Mouse (Mus musculus) brain, embryonic 18.5 days (tissue): ENCODE measurements at regions not wholly inside any gene's neighbourhood (a gene's known extent, or its start where the extent isn't known, plus 50 kb on each side); places are given as distances from the start of the nearest gene placed in this dataset.

Source experiments
- DNase-seq: peaks from one replicate; pipeline ENCODE4 v3.0.0-alpha.2; 2012; ENCODE audit warnings: low read depth, low spot score

DNA sequence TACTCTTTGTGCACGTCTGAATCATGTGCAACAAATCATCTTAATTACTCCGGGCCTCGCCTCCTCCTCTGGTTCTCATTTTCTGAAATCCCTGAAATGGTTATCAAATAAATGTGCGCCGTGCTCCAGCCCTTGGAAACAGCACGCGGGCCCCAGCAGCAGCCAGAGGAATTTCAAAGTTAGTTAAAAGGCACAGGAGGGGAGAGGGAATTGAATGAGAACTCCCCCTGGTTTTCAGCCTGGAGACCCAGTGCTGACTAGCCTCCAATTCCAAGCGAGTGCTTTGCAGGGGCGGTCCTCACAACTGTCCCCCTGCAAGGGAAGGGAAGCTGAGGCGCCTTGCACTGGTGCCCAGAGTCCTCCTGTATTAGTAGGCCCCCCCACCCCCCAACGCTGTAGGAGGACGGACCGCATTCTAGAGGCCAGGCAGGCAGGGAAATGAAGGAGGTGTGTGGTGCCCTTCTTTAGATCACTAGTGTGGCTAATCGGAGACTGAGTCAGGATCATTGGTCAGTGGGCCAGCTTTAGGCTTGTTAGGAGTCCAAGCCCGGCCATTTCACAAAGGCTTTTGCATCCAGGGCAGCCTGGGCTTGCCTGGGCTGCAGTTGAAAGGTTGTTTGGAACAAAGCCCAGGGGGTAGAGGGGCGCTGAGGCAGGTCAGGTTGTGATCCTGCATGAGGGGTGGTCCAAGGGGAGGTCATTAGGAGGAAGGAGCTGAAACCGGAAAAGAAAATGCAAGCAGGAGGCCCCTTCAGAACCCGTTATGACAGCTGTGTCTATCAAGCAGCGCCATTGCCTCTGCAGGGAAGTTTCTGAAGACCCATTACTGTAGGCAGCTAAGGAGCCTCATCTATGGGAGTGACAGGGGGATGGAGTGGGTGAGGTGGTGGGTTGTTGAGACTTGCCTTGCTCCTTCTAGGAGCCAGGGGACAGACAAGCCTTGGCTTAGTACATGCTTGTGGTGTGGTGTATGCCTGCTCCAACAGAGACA, 80.3 kb upstream of the Igfbp7 start:
- no peak for DNase-seq

DNA sequence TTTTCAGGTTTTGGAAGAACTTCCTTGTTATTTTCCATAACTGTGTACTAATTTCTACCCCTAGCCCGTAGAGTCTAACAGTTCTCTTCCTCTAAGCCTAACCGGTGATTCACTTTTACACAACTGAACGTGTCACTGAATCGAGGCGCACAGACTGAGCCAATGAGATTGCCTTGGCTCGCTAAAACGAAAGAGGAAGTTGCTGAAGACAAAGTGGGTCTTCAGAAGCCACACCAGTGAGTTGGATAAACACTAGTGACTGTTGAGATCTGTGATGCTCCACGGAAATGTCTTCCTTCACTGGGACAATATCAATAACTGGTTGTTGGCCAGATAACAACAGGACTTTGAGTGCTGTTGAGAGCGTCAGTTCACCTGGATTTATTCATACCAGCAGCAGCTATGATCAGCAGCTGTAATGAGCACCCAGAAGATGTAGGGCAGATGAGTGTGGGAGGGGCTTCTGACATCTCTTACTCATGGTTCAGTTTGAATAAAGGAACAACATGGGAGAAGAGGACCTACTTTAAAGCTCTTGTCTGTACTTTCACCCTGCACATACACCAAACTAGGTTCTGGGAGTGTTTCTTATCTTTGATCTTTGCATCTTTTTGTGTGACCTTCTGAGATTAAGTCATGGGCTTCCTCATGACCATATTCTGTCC, 75.3 kb upstream of the Igfbp7 start:
- no peak for DNase-seq

DNA sequence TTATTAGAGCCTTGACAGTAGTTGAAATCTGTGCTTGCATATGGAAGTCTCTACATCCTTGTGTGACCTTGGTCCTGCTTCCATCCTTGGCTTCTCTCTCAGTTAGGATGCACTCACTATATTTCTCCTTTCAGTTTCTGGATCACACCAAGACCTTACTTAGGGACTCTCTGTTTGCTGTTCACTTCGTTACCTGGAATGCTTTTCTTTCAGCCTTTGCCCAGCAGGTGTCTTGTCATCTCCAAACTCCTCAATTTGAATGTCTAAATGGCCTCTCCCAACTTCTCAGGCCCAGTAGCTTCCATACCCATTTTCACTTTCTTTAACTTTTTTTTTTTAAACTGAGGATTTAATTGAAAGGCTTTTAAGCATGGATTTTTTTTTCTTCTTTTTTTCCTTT, 74.0 kb upstream of the Igfbp7 start:
- DNase-seq, result no peak

DNA sequence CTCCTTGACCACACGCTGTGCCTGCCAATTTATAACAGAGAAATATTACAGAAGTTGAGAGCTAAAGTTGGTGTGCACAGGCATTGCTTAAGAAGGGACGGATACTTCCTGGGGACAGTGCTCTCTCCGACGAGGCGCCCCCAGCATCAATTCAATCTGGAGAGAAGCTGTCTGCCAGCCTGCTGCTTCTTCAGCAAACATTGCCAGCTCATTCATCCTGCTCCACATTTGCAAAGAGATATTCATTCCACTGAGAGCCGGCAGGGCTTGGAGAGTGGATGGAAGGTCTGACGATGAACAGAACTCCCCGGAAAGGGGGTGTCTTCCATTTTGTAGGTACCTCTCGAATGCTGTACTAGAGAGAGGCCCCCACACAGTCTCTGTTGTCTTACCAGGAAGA, 70.0 kb upstream of the Igfbp7 start:
- no peak for DNase-seq

DNA sequence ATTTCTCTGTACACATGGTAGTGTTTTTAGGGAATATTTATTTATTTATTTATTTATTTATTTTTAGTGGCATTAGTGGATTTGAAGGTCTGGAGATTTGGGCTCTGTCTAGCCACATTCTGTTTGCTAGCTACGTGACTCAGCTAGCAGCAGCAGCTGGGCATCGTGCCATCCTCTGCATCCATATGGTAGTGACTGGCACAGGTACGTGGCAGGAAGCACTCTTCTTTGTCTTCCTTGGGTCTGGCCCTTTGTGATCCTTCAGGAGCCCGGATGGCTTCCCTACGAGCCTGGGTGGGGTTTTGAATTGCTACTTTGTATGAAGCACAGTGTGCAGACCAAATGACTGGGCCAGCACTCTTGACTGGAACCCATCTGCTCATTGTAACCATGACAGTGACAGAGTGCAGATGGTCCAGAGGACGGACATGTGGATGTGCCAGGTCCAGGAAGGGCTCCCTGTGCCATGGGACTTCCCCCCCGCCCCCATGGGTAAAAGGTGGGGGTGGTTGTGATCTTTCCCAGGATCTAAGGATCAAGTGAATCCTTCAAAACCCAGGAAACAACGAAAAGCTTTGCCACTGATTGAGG, 66.2 kb upstream of the Igfbp7 start:
- DNase-seq, result no peak

DNA sequence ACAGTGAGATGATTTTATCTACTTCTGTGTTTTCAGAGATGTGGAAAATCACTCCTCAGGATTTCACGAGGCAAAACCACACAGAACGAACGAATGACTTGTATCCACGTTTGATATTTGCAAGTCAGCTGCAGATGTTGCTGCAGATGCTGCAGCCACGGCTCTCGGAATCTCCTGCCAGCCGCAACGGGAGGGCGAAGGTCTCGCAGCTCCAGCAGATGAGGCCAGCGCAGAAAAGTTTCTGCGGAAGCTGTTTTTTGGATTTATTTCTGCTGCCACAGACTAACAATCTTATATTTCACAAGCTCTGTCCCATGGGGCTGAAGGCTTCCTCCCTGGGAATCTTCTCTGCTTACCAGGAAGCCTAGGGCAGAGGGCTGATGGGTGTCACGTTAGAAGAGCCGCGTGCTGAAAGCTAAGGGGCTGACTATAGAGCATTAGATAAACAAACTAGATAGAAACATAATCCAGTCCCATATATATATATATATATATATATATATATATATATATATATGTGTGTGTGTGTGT, 61.5 kb upstream of the Igfbp7 start:
- no peak for DNase-seq

DNA sequence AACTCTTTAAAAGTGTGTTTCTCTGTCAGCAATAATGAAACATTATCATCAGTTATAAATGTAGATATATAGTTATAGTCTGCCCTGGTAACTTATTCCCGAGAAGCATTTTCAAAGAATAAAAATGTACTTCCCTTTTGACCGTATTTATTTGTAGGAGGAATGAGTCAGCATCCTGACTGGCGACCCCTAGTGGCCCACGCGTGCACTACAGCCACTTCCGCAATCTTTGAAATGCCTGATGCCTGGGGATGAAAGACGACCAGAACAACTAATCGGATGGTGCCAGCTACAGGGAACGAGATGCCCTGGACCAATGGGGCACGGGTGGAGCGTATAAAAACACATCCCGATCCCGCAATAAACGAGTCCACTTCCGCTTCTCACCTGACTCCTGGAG, 60.6 kb upstream of the Igfbp7 start:
- DNase-seq, result no peak

DNA sequence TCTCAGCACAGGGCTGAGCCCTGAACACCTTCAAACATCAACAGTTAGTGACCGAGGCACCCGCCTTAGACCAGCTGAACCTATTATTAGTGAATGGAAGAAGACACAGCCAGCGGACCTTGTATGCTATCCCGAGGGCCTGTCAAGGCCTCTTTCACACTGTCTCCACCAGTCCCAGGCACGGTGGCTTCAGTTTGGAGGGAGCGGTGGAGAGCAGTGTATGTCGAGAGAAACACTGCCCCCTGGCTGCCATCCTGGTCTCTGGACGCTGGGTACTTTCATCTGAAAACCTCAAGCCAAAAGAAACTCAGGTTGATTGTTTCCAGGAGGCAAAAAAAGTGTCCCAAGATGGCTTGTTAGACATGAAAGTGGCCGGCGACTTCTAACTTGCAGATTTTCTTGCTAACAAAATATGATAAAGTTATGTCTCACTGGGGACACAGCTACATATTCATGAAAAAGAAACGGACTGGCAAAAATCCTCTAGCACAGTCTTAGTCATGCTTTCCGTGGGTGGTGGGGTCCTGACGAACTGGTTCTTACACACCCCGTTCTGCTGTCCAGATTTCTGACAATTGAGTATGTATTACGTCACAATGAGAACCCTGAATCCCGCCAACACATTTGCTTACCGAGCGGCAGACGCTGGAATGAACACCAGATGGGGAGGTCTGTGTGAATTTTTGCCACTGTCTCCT, 57.2 kb upstream of the Igfbp7 start:
- no peak for DNase-seq

DNA sequence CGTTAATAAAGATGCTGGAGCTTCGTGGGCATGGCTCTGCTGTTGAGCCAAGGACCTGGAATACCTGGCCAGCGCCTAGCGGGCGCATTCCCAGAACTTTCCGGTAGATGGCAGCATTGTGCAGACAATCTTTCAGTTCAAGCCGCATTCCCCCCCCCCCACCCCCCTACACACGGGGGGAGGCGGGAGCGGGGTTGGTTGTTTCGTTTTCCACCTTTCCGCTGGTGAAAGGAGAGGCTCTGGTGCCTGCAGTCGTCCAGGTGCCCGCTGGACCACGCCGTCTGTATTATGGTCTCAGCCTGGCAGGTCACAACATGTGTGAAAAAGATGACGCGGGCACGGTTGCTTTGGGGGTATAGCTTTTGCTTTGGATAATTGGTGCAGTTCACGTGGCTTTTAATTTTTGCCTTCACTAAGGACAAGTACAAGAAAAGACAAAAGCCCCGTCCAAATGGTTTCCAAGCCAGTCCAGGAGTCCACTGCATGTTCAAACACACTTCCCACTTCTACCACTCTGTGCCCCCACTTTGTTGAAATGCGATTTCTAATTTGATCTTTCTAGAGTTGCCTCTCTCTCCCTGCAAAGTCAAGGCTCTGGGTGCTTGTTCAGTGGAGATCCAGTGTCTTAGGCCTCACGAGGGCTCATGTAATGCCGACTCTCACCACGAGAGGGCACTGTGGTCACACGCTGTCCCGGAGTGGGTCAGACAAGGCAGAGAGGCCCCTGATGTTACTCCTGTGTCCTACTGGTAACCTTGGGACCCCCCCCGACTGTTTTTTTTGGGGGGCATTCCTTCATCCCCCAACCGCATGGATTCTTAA, 52.3 kb upstream of the Igfbp7 start:
- peak; percentile 82 for DNase-seq
